Mouse (Mus musculus): ENCODE measurements around the gene Fermt3. TPM values are rescaled to one million over a fixed set of nuclear protein-coding genes. Genes with fewer than 3 reads are reported as not detected.

Gene Fermt3
- 4.6 and 19.6 TPM in 2 replicates for polyA plus RNA-seq (2015; fragmentation: Nextera tagmentation; extraction: Ambion mirVana)

DNA sequence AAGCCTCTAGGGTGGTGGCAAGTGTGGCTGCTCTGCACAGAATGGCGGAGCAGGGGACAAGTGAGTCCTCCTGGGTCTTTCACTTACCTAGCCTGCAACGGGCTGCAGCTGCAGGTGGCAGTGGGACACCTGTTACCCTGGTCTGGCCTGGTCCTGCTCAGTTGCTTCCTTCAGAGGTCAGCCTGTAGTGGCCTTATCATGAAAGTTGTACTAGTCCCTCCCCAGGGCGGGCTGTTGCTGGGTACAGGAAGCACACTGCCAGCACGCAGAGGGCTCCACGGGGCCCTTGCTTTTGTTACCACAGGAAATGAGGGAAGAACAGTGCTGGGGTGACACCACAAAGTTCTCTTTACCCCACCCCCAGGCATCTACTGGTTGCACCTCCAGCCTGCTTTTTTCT lies at the start of gene Fermt3:
Fermt3 (minus strand) TSS at position 279 of the 400 bp plus-strand sequence.
- Histone ChIP-seq H3K4me2 (no peak within 1 kb of the TSS), H3K36me3 (peaks cover 59% of the 10 kb centered on the region), H3K4me3 (replicated peaks) (no peak within 1 kb of the TSS), H3K27ac (replicated peaks) (no peak within 1 kb of the TSS), H3K9ac (replicated peaks) (no peak within 1 kb of the TSS), H3K4me1 (no peaks in the 10 kb centered on the region), H3K27me3 (replicated peaks) (no peaks in the 10 kb centered on the region), H3K9me3 (replicated peaks) (no peaks in the 10 kb centered on the region)
- WGBS, result 85% methylated on average over 5 of the region's 5 CpGs
- no peak for ATAC-seq (ENCODE audit: low FRiP score)

GRCm38 (mm10) chr19:7068136-7068535 lies 48.9 kb upstream of the Fermt3 start:
- Histone ChIP-seq H3K4me1 (peaks cover 80% of the 10 kb centered on the region), H3K27ac (replicated peaks) (0 out of 2 replicates have a peak overlapping the region, but pooled peaks have one; percentile 20), H3K4me2 (peak overlapping the region; percentile 31), H3K9me3 (replicated peaks) (no peaks in the 10 kb centered on the region), H3K9ac (replicated peaks) (0 out of 2 replicates have a peak overlapping the region, but pooled peaks have one; percentile 6), H3K36me3 (no peaks in the 10 kb centered on the region), H3K4me3 (replicated peaks) (no peak overlapping the region), H3K27me3 (replicated peaks) (peaks cover 25% of the 10 kb centered on the region; the same call in 1 of the 2 replicates)
- 2% methylated on average over 14 of the region's 14 CpGs for WGBS
- ATAC-seq (ENCODE audit: low FRiP score), result 0 out of 2 replicates have a peak, but pooled peaks have one; percentile 19

GRCm38 (mm10) chr19:7067344-7068050 lies 48.2 kb upstream of the Fermt3 start:
- H3K36me3 ChIP-seq, result no peaks in the 10 kb centered on the region
- peaks cover 23% of the 10 kb centered on the region; the same call in 1 of the 2 replicates for H3K27me3 ChIP-seq (replicated peaks)
- no peak overlapping the region for H3K27ac ChIP-seq (replicated peaks)
- no peak for ATAC-seq (ENCODE audit: low FRiP score)
- H3K4me2 ChIP-seq, result peak overlapping the region; percentile 31; the same call in 1 of the 2 replicates
- no peak overlapping the region for H3K4me3 ChIP-seq (replicated peaks)
- no peaks in the 10 kb centered on the region for H3K9me3 ChIP-seq (replicated peaks)
- WGBS, result 44% methylated on average over 20 of the region's 20 CpGs
- H3K9ac ChIP-seq (replicated peaks), result 0 out of 2 replicates have a peak overlapping the region, but pooled peaks have one; percentile 6
- H3K4me1 ChIP-seq, result peaks cover 74% of the 10 kb centered on the region

GRCm38 (mm10) chr19:7066828-7067342 lies 47.6 kb upstream of the Fermt3 start:
- Histone ChIP-seq H3K27ac (replicated peaks) (no peak overlapping the region), H3K27me3 (replicated peaks) (peaks cover 17% of the 10 kb centered on the region; the same call in 1 of the 2 replicates), H3K36me3 (no peaks in the 10 kb centered on the region), H3K4me3 (replicated peaks) (no peak overlapping the region), H3K4me2 (no peak overlapping the region), H3K9me3 (replicated peaks) (no peaks in the 10 kb centered on the region), H3K4me1 (peaks cover 68% of the 10 kb centered on the region), H3K9ac (replicated peaks) (no peak overlapping the region)
- ATAC-seq (ENCODE audit: low FRiP score), result no peak
- WGBS, result 33% methylated on average over 7 of the region's 8 CpGs

GRCm38 (mm10) chr19:7066034-7066827 lies 47.0 kb upstream of the Fermt3 start:
- WGBS, result 25% methylated on average over 15 of the region's 15 CpGs
- no peak for ATAC-seq (ENCODE audit: low FRiP score)
- Histone ChIP-seq H3K4me1 (peaks cover 62% of the 10 kb centered on the region), H3K4me2 (no peak overlapping the region), H3K27ac (replicated peaks) (no peak overlapping the region), H3K4me3 (replicated peaks) (no peak overlapping the region), H3K27me3 (replicated peaks) (peaks cover 13% of the 10 kb centered on the region; the same call in 1 of the 2 replicates), H3K36me3 (no peaks in the 10 kb centered on the region), H3K9me3 (replicated peaks) (no peaks in the 10 kb centered on the region), H3K9ac (replicated peaks) (0 out of 2 replicates have a peak overlapping the region, but pooled peaks have one; percentile 4)

DNA sequence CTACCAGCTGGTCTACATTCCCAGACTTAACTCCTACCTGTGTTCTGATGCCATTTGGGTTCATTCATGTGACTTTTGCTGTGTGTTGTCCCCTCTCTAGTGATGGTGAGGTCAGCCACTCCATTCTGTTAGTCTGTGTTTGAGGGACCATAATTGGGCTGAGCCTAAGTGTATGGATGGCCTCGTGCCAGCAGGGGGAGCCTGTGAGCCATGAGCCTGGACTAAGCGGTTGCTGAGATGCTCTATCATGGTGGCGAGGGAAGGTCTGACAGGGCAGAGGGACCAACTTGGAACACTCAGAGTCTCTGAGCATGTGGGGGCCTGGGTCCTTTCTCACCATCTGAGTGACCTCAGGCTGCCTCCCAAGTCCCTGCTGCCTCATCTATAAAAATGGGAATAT lies 45.3 kb upstream of the Fermt3 start:
- ATAC-seq (ENCODE audit: low FRiP score), result peak; percentile 64; the same call in 1 of the 2 replicates

GRCm38 (mm10) chr19:7062916-7063315 lies 43.6 kb upstream of the Fermt3 start:
- H3K27ac ChIP-seq (replicated peaks), result no peak overlapping the region
- no peak overlapping the region for H3K4me3 ChIP-seq (replicated peaks)
- WGBS, result 90% methylated on average over 8 of the region's 8 CpGs
- H3K36me3 ChIP-seq, result no peaks in the 10 kb centered on the region
- no peak overlapping the region for H3K9ac ChIP-seq (replicated peaks)
- peaks cover 31% of the 10 kb centered on the region for H3K27me3 ChIP-seq (replicated peaks)
- H3K4me2 ChIP-seq, result no peak overlapping the region
- H3K4me1 ChIP-seq, result peaks cover 37% of the 10 kb centered on the region
- no peaks in the 10 kb centered on the region for H3K9me3 ChIP-seq (replicated peaks)
- no peak for ATAC-seq (ENCODE audit: low FRiP score)

More for the DNA sequence above, 45.3 kb upstream of the Fermt3 start:
- H3K36me3 ChIP-seq, result no peaks in the 10 kb centered on the region
- no peak overlapping the region for H3K4me3 ChIP-seq (replicated peaks)
- H3K9me3 ChIP-seq (replicated peaks), result no peaks in the 10 kb centered on the region
- no peak overlapping the region for H3K4me2 ChIP-seq
- peaks cover 17% of the 10 kb centered on the region for H3K27me3 ChIP-seq (replicated peaks)
- peaks cover 49% of the 10 kb centered on the region for H3K4me1 ChIP-seq
- no peak overlapping the region for H3K27ac ChIP-seq (replicated peaks)
- WGBS, result 4% methylated on average over 3 of the region's 3 CpGs
- no peak overlapping the region for H3K9ac ChIP-seq (replicated peaks)

GRCm38 (mm10) chr19:7062110-7062509 lies 42.8 kb upstream of the Fermt3 start:
- no peak for ATAC-seq (ENCODE audit: low FRiP score)
- H3K4me2 ChIP-seq, result no peak overlapping the region
- no peaks in the 10 kb centered on the region for H3K9me3 ChIP-seq (replicated peaks)
- H3K27me3 ChIP-seq (replicated peaks), result peaks cover 39% of the 10 kb centered on the region
- H3K9ac ChIP-seq (replicated peaks), result no peak overlapping the region
- no peak overlapping the region for H3K27ac ChIP-seq (replicated peaks)
- 86% methylated on average over 5 of the region's 5 CpGs for WGBS
- H3K4me3 ChIP-seq (replicated peaks), result no peak overlapping the region
- H3K4me1 ChIP-seq, result peaks cover 37% of the 10 kb centered on the region
- H3K36me3 ChIP-seq, result no peaks in the 10 kb centered on the region

DNA sequence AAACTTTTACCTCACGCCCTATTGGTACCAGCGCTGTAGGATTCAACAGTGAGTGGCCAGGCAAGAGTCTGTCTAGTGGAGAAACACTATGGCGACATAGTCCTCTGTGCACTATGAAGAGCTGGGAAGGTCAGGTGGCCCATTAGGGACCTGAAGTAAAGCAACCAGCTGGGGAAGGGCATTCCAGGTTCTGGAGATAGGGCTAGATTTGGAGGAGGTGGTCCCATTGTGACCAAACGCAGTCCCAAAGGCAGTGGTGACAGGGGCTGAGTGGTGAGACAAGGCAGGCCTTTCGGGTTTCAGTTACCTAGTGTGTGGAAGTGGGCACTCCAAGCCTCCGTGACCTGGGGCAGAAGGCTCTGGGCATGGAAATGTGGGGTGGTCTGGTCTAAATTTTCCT lies 39.3 kb upstream of the Fermt3 start:
- no peak overlapping the region for H3K27ac ChIP-seq (replicated peaks)
- WGBS, result 63% methylated on average over 6 of the region's 6 CpGs
- H3K36me3 ChIP-seq, result no peaks in the 10 kb centered on the region
- H3K4me1 ChIP-seq, result peaks cover 22% of the 10 kb centered on the region
- H3K9me3 ChIP-seq (replicated peaks), result no peaks in the 10 kb centered on the region
- H3K4me3 ChIP-seq (replicated peaks), result no peak overlapping the region
- H3K9ac ChIP-seq (replicated peaks), result no peak overlapping the region
- H3K27me3 ChIP-seq (replicated peaks), result peaks cover 47% of the 10 kb centered on the region
- peak overlapping the region; percentile 98; the same call in 1 of the 2 replicates for H3K4me2 ChIP-seq
- ATAC-seq (ENCODE audit: low FRiP score), result no peak

- H3K36me3 ChIP-seq, result no peaks in the 10 kb centered on the region
- ATAC-seq (ENCODE audit: low FRiP score), result peak; percentile 69
- H3K9ac ChIP-seq (replicated peaks), result no peak overlapping the region
- peaks cover 41% of the 10 kb centered on the region for H3K27me3 ChIP-seq (replicated peaks)
- H3K4me3 ChIP-seq (replicated peaks), result peak overlapping the region; percentile 65
- no peak overlapping the region for H3K27ac ChIP-seq (replicated peaks)
- H3K4me1 ChIP-seq, result peaks cover 22% of the 10 kb centered on the region
- under 1% methylated on average over 15 of the region's 15 CpGs for WGBS
- H3K9me3 ChIP-seq (replicated peaks), result no peaks in the 10 kb centered on the region
- peak overlapping the region; percentile 98 for H3K4me2 ChIP-seq
These were observed 38.5 kb upstream of the Fermt3 start for GRCm38 (mm10) chr19:7057722-7058207.

- 3% methylated on average over 16 of the region's 16 CpGs for WGBS
- Histone ChIP-seq H3K27me3 (replicated peaks) (peaks cover 41% of the 10 kb centered on the region), H3K27ac (replicated peaks) (no peak overlapping the region), H3K4me1 (peaks cover 22% of the 10 kb centered on the region), H3K4me3 (replicated peaks) (peak overlapping the region; percentile 65), H3K36me3 (no peaks in the 10 kb centered on the region), H3K9me3 (replicated peaks) (no peaks in the 10 kb centered on the region), H3K4me2 (peak overlapping the region; percentile 98), H3K9ac (replicated peaks) (peak overlapping the region; percentile 63)
- peak; percentile 40 for ATAC-seq (ENCODE audit: low FRiP score)
These were observed 38.0 kb upstream of the Fermt3 start for GRCm38 (mm10) chr19:7057126-7057721.

All from neural tube, embryonic 15.5 days (tissue).